Mouse (Mus musculus): ENCODE measurements around the gene Mrpl17. TPM values are rescaled to one million over a fixed set of nuclear protein-coding genes. Genes with fewer than 3 reads are reported as not detected.

Gene Mrpl17
- total RNA-seq, 4 experiments from 2014 or later = 123 to 132 (median 127) TPM

GRCm38 (mm10) chr7:105786506-105787284 is 24.2 kb downstream of the Mrpl17 start:
- no peak for DNase-seq (ENCODE audit: low spot score)

- no peak for DNase-seq (ENCODE audit: low spot score)
These were observed 26.3 kb downstream of the Mrpl17 start for GRCm38 (mm10) chr7:105784556-105784955.

- no peak for DNase-seq (ENCODE audit: low spot score)
These were observed 27.0 kb downstream of the Mrpl17 start for GRCm38 (mm10) chr7:105783861-105784260.

GRCm38 (mm10) chr7:105778553-105779265 is 32.2 kb downstream of the Mrpl17 start:
- DNase-seq (ENCODE audit: low spot score) = peak; percentile 49

GRCm38 (mm10) chr7:105777797-105778552 is 32.9 kb downstream of the Mrpl17 start:
- peak; percentile 85 for DNase-seq (ENCODE audit: low spot score)

- DNase-seq (ENCODE audit: low spot score) = no peak
These were observed 33.6 kb downstream of the Mrpl17 start for GRCm38 (mm10) chr7:105777316-105777715.

- DNase-seq (ENCODE audit: low spot score) = no peak
These were observed 34.9 kb downstream of the Mrpl17 start for GRCm38 (mm10) chr7:105776026-105776425.

- DNase-seq (ENCODE audit: low spot score) = no peak
These were observed 36.2 kb downstream of the Mrpl17 start for GRCm38 (mm10) chr7:105774661-105775060.

- no peak for DNase-seq (ENCODE audit: low spot score)
These were observed 37.9 kb downstream of the Mrpl17 start for GRCm38 (mm10) chr7:105773041-105773440.

GRCm38 (mm10) chr7:105772331-105772730 is 38.6 kb downstream of the Mrpl17 start:
- DNase-seq (ENCODE audit: low spot score) = no peak

GRCm38 (mm10) chr7:105769959-105770358 is 40.9 kb downstream of the Mrpl17 start:
- peak; percentile 52 for DNase-seq (ENCODE audit: low spot score)

- peak; percentile 31 for DNase-seq (ENCODE audit: low spot score)
These were observed 43.2 kb downstream of the Mrpl17 start for GRCm38 (mm10) chr7:105767729-105768165.

GRCm38 (mm10) chr7:105764331-105764730 is 46.6 kb downstream of the Mrpl17 start:
- DNase-seq (ENCODE audit: low spot score) = no peak

GRCm38 (mm10) chr7:105762517-105763270 is 48.2 kb downstream of the Mrpl17 start:
- DNase-seq (ENCODE audit: low spot score) = no peak

- DNase-seq (ENCODE audit: low spot score) = no peak
These were observed 49.0 kb downstream of the Mrpl17 start for GRCm38 (mm10) chr7:105761813-105762484.

- DNase-seq (ENCODE audit: low spot score) = no peak
These were observed 57.6 kb downstream of the Mrpl17 start for GRCm38 (mm10) chr7:105753281-105753680.

Other genes starting within 250 kb of the Mrpl17 start
- 100 to 1,000 TPM; 118 to 143 (median 136) TPM for gene Apbb1, start 229.4 kb downstream of the Mrpl17 start, total RNA-seq (2022)
- under 1 TPM in 1 of 4 experiments, not detected in 3; 0.28 TPM for gene Hpx, start 211.0 kb downstream of the Mrpl17 start, total RNA-seq (2022)
- gene Trim3, start 177.5 kb downstream of the Mrpl17 start, total RNA-seq (2022) = 10 to 100 TPM; 21.2 to 26.8 (median 23.5) TPM
- 10 to 100 TPM; 75.1 to 86.0 (median 79.7) TPM for gene Timm10b, start 171.0 kb downstream of the Mrpl17 start, total RNA-seq (2022)
- gene Arfip2, start 170.7 kb downstream of the Mrpl17 start, total RNA-seq (2022) = 10 to 100 TPM; 11.5 to 14.1 (median 13.0) TPM
- gene Gm45799, start 170.5 kb downstream of the Mrpl17 start, total RNA-seq (2022) = 1 to 10 TPM; 1.1 to 6.9 (median 1.8) TPM
- gene Dnhd1, start 160.3 kb downstream of the Mrpl17 start, total RNA-seq (2022) = under 1 TPM; 0.20 to 0.73 (median 0.61) TPM
- 10 to 100 TPM; 74.6 to 86.7 (median 79.5) TPM for gene Ilk, start 74.5 kb downstream of the Mrpl17 start, total RNA-seq (2022)
- 10 to 100 TPM in 3 of 4 experiments, 1 to 10 TPM in 1; 8.8 to 10.4 (median 10.2) TPM for gene Rrp8, start 73.7 kb downstream of the Mrpl17 start, total RNA-seq (2022)
- 100 to 1,000 TPM; 102 to 119 (median 112) TPM for gene Taf10, start 66.7 kb downstream of the Mrpl17 start, total RNA-seq (2022)
- gene Tpp1, start 58.9 kb downstream of the Mrpl17 start, total RNA-seq (2022) = 10 to 100 TPM; 39.0 to 57.8 (median 45.5) TPM
- gene Dchs1, start 23.4 kb downstream of the Mrpl17 start, total RNA-seq (2022) = 1 to 10 TPM; 4.3 to 8.7 (median 7.3) TPM
- gene Gm4070, start 142.9 kb upstream of the Mrpl17 start, total RNA-seq (2022) = 10 to 100 TPM in 2 of 4 experiments, 1 to 10 TPM in 2; 9.0 to 17.0 (median 12.1) TPM

Data from heart, adult 8-10 months (tissue).